Mouse (Mus musculus) bone marrow, adult 2 months (tissue): Measurements from ENCODE around the gene Il6ra.

Source experiments
- CTCF ChIP-seq: fragments of 200-500 bp; IDR thresholded peaks from 2 replicates; pipeline ENCODE4 v1.5.1; 2011; ENCODE audit warnings: low read length, control low read depth; ENCODE audit not compliant: control insufficient read depth, insufficient read depth
- POLR2A ChIP-seq: fragments of 200-500 bp; IDR thresholded peaks from 2 replicates; pipeline ENCODE4 v1.6.1; 2011; ENCODE audit warnings: low read depth, mild to moderate bottlenecking, control low read depth, low read length, borderline replicate concordance; ENCODE audit not compliant: control insufficient read depth

DNA sequence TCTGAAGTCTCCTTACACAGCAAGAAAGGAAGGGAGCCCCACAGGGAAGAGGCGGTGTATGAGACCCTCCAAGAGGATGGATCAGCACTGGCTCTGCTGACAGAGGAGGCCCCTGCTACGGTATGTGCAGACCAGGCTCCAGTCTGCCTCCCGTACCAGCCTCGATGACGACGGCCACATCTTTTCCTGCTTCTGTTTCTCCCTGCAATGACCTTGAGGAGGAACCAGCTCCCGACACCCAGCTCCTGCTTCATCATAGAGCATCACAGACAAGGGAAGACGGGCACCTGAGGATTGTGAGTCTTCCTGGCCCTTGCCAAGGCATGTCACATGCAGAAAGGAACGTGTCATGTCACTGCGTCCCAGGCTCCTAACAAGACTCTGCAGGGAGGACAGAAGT is 15.0 kb downstream of the Il6ra start:
- TF ChIP-seq POLR2A (no peak), CTCF (no peak)
